Mouse (Mus musculus) cerebellum, postnatal 14 days (tissue): Measurements from ENCODE around the gene Ttll10.

Experiments used
- DNase-seq, 2 experiments: peaks; one replicate each; pipeline ENCODE4 v3.0.0; 2021; ENCODE audit warnings: mixed read lengths in 2 of 2

Ttll10 gene

DNA sequence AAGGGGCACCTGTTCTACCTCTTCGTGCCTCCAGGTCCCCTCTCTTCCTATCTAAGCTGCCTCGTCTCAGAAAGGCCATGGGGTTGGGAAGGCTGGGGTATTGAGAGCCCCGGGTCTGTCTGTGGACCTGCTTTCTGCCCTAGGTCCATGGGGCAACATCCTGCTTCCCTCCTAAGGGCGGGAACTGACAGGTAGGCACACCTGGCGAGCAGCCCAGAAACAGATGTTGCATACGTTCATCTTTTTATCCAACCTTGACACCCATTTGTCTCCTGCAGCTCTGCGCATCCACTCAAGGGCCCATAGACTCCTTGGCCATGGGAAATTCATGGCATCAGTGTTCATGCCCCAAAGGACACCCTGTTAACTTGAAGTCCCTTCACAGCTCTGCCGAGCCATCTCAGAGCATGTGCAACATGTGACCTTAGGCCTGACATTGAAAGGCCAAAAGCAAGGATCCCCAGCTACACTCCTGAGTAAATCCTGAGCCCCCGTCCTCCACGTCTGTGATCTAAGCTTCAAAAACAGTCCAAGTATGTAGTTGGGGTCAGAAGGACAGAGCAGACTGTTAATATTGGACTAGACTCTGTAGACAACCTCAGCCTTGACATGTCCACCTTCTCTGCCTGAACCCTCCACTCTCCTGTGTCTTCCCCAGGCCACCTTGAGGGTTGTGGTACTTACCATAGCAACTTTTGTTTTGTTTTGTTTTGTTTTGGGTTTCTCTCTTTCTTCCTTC is 6.1 kb upstream of the Ttll10 start:
- DNase-seq, result no peak

DNA sequence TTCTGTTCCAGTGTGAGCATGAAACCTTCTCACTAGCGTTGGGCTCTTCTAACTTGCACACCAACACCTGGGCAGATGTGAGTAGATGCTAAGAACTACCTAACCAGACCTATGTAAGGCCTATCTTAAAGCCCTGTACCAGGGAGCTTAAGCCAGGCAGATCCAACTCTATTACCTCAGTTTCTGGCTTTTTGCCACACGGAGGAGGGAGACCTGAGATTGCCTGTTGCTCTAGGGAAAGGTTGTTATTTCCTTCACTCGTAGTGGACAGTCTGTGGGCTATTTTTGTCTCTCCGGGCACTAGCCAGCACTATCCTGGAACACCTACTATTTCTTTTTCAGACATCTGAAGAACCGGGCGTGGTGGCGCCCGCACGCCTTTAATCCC is 5.3 kb upstream of the Ttll10 start:
- no peak for DNase-seq

DNA sequence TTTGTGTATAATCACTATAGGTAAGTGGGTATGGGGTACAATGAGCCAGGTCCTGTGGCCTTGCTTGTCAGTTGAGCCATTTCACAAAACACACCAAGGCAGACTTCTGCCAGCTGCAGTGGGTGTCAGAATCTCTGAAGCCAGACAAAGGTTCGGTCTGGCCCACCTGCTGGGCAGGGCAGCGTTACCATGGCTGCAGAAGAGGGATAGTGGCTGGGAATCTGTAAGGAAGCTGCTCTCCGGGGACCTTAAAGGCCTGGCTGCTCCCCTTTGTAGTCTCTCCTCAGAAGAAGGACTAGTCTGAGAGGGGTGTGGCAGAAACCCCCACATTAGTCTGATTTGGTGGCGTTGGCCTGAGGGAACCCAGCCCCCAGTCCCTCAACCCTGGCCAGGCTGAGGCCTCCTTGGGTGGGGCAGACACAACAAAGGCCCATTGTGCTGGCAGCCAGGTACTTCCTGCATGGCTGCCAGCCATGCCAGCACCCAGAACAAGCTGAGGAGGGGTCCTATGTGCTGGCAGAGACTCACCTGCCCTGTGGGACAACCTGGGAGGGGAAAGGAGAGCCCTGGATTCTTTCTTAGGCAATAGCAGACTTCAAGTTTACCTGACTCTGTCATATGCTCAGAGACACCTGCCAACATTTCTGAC is 4.8 kb upstream of the Ttll10 start:
- DNase-seq, result no peak

- no peak for DNase-seq
Measured at GRCm38 (mm10) chr4:156059713-156060112, 499 bp upstream of the Ttll10 start.

GRCm38 (mm10) chr4:156058826-156059225 is 388 bp downstream of the Ttll10 start:
- no peak for DNase-seq

DNA sequence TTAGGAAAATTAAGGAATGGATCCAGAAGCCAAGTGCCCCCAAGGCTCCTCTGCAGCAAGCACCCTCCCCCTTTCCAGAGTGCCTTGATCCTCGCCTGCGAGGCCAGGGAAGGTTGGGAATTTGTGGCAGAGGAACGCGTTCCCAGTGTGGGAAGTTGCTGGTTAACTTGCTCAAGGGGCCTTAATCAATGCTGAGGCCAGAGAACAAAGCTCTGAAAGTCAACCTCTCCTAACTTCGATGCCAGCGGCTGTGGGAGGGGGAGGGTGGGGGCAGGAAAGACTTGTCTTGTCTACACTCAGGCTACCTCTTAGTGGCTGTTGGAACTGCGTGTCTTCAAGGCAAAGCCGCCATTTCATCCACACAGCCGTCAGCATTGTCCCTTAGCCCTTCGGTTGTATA is 1.5 kb downstream of the Ttll10 start:
- no peak for DNase-seq

GRCm38 (mm10) chr4:156055173-156055572 is 4.0 kb downstream of the Ttll10 start:
- no peak for DNase-seq

DNA sequence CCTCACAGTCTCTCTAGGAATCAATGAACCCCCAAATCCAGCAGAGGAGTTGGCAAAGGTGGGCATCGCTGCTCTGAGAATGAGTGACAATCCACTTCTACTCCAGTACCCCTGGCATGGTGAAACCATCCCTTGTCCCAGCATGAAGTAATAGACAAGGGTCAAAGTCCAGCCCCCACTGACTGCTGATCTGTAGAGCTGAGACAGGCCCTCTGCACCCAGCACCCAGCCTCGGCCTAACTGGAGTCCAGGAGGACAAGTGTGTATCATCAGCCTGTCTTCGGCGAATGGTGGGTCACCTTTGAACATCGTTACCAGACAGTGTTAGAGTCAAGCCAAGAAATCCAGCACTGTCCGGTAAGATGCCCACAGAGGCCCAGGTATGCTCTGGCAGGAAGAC is 4.6 kb downstream of the Ttll10 start:
- no peak for DNase-seq

DNA sequence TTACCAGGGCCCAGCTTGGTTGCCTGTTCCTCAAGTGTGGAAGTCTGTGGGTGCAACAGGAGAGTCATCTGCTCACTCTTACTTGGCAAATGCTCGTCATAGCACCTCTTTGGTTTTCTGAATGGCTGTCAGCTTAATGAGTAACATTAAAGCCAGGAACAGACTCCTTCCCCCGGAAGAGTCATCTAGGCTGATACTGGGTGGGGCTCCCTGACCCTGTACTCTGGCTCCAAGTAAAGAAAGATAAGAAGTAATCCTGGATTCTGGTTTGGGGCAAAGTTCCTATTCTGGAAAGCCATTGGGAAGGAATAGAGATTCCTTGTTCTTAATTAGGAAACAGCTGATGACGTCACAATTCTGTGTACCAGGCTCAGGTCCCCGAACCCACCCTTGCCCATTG is 5.1 kb downstream of the Ttll10 start:
- no peak for DNase-seq

DNA sequence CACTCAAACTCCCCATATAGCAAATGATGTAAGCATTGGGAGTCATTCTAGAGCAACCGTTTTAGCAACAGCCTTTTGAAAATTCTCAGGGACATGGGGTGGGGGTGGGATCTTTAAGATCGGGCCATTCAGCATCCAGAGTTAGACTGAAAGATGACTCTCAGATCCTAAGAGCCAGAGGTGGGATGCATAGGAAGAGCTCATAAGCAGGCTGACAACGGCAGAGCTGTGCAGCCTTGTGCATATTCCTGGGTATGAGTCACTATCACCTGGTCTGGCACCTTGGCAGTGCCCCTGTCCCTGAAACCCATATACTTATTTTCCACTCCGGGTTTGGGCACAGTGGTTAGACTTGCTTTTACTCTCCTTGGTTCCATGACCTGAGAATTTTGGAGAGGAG is 6.1 kb downstream of the Ttll10 start:
- DNase-seq, result no peak

DNA sequence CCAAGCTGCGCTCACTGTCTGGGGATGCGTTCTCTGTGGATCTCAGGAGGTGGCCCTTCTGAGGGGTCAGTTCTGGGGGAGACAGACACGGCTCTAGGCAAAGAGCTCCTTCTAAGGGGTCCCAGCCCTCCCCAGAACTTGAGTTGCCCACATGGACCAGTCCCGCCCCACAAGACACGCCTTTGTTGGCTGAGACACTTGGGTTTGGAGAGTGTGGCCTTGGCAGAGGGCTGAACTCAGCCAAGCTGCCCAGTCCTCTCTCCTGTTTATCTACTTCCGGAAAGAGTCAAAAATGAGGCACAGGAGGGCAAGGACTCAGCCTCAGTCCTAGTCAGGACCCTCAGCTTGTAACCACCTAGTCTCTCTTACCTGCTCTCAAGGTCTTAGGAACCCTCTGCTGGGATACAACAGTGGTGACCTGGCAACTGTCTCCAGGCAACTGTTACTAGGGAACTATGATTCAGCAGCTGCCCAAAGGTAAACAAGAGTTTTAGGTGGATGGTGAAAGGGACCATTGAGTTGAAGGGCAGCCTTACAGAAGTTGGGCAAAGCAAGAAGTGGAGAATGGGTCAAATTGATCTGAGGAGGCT is 8.7 kb downstream of the Ttll10 start:
- DNase-seq, result no peak

DNA sequence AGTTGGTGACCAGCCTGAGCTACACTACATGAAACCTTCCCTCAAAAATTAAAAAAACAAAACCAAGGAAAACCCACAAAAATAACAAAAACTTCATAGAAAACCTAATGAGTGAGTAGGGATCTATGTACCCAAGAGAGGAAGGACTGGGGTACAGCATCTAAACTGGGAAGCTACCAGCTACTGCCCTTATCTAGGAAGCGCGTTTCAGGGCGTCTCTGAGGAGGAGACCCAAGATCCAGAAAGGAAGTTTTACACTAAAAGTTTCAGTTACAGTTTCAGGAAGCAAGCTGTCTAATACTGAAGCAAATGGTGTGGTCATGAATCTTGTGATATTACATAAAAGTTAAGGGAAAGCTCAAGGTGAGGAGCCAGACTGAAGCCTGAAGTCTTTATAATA is 9.4 kb downstream of the Ttll10 start:
- no peak for DNase-seq

- no peak for DNase-seq
Measured at GRCm38 (mm10) chr4:156044754-156045153, 14.5 kb downstream of the Ttll10 start.

DNA sequence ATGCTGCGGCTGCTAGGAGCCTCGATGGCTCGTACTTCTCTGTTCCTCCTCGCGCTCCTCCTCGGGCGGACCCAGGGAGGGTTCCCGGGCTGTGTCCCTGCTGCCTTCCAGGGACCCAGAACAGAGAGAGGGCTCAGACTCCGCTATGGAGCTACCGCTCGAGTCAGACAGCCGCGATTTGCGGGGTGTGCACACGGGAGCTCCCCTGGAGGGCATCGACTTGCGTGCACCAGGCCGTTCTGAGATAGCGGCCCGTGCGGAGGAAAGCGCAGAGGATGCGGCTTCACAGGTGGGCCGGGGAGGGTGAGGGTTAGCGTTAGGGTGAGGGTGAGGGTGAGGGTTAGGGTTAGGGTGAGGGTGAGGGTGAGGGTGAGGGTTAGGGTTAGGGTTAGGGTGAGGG is 24.3 kb downstream of the Ttll10 start:
- DNase-seq, result no peak

DNA sequence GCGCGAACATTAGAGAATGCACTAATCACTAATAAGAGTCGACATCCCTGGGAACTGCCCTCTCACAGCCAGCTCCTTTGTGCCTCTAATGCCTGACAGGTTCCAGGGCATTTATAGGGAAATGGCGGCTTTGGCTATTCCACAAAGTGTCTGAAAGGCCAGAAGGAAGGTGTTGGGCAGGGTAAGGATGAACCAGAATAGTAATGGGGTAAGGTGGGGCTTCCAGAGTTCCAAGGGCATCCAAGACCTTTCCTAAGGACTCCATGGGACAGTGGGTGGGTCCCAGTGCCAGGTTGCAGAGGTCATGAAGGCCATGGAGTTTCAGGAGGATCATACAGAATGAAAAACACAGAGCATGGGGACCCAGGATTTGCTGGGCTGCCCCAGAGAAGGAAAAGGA is 24.9 kb downstream of the Ttll10 start:
- DNase-seq, result no peak

DNA sequence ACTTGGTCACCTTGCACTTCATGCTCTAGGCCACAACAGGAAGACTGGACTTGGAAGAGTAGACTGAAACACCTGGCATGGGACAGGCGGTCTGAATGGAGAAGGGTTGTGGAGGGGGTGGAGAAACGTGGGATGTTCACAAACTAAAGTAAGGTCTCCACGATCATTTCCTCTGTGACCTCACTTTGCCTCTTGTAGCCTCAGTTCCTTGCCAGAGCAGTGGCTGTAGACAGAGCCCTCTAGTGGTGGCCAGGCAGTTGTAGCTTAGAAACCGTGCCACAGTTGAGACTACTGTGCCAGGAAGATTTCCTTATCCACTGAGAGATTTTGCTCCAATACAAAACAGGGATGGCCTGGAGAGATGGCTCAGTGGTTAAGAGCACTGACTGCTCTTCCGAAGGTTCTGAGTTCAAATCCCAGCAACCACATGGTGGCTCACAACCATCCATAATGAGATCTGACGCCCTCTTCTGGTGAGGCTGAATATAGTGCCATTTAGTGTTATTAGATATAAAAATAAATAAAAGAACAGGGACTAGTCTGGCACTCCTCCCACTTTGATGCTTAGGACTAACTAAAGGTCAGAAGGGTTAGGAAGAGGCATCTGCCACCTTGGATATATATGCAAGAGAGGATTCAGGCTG is 25.6 kb downstream of the Ttll10 start:
- peak; percentile 64 to 67 for DNase-seq

GRCm38 (mm10) chr4:156032856-156033255 is 26.4 kb downstream of the Ttll10 start:
- peak; percentile 22 to 37 for DNase-seq

DNA sequence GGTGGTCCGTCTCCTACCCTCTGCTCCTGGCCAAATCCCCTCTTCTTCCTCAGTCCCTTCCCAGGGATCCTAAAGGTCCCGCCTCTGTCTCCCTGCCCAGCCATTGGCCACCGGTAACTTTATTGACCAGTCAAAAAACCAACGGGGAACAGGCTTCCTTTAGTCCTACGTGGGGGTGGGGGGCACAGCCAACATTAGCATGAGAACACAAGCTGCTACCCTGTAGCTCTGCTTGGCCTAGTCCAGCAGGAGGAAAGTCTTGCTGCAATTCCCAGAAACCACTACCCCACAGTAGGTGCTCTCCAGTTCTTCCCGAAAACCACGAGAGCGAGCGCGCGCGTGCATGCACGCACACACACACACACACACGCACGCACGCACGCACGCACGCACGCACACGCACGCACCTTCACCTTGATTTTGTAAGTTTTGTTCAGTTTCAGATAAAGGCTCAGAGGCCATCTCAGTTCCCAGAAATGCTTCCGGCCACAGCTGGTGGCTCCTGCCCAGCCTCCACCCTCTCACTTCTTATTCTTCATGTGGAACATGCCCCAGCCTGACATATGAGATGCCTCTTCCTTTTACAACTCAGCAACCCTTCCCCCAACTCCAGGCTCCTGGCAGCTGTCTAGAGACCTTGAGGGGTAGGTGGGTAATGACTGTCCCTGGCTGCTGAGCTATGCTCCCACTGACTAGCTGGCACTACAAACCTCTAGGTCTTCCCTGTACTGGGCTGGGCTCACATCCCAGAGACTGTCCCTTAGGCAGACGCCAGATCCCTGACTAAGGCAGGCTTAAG is 27.4 kb downstream of the Ttll10 start:
- peak; percentile 90 to 91 for DNase-seq

DNA sequence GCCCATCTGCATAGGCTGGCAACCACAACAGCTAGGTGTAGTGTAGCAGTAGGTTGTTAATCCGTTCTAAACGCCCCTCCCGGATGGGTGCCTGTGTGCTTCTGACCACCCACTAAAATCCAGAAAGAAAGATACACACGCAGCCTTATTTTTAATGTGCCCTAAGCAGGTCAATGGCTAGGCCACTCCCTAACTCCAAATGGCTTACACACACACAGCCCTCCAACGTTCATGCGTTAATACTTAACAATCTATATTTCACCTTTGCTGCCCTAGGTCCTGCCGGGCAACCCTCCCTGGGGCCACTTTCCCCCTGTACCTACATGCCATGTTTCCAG is 28.0 kb downstream of the Ttll10 start:
- peak in 1 of 2 experiments; percentile 32 for DNase-seq

DNA sequence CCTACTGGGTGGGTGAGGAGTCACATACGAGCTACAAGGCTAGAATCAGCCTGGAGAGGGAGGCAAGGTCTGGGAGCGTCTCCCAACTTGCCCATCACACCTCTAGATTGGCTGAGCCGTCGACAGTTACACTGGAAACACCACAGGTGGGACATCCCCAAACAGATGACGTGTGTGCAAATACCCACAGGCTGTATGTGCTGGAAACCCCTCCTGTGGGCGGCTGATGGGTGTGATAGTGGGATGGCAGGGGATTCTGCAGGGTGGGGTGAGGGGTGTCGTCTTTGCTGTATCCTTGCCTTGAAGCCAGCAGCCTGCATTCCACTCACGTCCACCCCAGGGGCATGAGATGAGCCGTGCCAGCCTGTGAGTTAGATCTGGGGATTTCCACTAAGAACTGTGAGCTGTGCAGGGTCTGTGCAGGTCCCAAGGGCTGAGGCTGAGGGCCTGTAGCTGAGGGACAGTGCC is 28.5 kb downstream of the Ttll10 start:
- DNase-seq, result peak; percentile 36 to 39

- no peak for DNase-seq
Measured at GRCm38 (mm10) chr4:156028580-156028979, 30.6 kb downstream of the Ttll10 start.

DNA sequence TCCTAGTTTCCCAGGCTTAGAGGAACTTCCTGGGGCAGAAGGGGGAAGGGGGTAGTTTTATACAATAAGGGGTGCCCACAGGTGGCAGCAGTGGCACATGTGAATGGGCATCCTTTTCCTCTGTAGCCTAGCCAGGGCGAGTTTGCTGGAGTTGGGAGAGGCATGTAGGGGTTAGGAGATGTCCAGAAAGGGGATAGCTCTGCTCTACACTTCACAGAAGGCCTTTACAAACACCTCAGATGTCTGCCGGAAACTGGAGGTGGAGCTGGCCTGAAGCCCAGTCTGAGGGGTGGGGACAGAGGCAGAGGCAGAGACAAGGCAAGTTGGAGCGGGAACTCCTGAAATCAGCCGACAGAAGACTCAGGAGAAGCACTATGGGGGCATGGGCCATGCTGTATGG is 33.2 kb downstream of the Ttll10 start, which contains the start of gene Tnfrsf18:
TSS of gene Tnfrsf18 (plus strand) at position 152 of the 400 bp plus-strand sequence.
- DNase-seq, result peak; percentile 26 to 33

DNA sequence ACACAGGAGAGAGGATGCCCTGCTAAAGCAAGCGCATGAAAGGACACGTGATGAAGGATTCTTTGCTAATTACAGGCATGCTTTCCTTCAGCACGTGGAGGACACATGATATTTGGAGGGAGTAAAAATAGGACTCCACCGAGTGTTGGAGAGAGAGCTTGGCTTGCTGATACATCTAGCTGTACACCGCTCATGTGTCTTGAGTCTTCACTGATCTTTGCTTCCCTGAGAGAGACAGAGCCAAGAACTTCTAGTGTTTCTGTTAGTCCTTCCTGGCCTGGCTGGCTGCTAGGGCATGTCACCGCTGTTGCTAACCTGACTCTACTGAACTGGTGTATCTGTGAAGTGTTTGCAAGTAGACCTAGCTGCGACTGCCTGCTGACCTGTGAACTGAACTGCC is 35.0 kb downstream of the Ttll10 start:
- DNase-seq, result no peak
